Mouse (Mus musculus) kidney, postnatal 14 days (tissue): ENCODE data around the gene Gm45234.

Source experiments
- DNase-seq: peaks from one replicate; pipeline ENCODE4 v3.0.0; 2022; ENCODE audit warnings: mixed read lengths

Gm45234 gene

DNA sequence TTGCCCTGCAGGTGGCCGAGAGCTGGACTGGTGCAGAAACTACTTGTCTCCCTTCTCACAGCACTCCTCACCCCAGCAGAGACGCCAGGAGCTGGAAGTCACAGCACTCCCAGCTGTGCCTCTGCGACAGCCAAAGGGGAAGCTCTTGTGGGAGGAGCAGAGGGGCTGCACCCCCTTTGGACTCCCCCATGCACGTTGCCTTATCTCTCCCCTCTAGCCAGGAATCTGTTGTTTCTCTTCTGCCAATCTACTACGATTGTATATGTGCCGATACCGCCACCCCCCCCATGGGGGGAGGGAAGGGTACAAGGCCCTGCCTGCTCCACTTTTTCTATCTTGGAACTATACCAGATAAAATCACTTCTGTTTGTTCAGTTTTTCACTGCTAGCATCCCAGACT, 52.0 kb downstream of the Gm45234 start:
- DNase-seq: no peak

GRCm38 (mm10) chr6:124702784-124703103, 53.1 kb downstream of the Gm45234 start:
- DNase-seq: peak; percentile 81

DNA sequence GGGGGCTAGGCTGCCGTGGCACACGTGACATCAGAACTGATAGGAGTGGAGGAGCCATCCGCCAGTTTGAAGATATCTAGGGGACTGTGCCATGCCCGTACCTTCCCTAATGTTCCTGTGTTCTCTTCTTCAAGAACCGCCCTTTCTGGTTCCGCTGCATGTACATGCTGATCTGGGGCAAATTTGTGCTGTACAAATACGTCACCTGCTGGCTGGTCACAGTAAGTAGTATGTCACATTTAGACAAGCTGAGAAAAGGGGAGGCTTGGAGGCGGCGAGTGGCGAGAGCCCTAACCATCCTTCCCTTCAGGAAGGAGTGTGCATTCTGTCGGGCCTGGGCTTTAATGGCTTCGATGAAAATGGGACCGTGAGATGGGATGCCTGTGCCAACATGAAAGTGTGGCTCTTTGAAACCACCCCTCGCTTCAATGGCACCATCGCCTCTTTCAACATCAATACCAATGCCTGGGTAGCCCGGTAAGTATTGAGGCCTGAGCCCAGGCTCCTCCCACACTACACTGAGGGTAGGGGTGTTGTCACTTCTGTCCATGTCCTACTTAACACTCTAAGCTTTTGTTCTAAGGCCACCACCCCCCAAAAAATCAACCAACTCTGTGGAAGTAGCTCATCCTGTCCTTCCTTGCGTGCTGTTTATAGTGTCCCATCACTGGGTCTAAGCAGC, 53.6 kb downstream of the Gm45234 start:
- DNase-seq: no peak

GRCm38 (mm10) chr6:124701338-124701737, 54.5 kb downstream of the Gm45234 start:
- DNase-seq: no peak

- peak; percentile 59 for DNase-seq
These were observed 55.7 kb downstream of the Gm45234 start for GRCm38 (mm10) chr6:124699962-124700610.

DNA sequence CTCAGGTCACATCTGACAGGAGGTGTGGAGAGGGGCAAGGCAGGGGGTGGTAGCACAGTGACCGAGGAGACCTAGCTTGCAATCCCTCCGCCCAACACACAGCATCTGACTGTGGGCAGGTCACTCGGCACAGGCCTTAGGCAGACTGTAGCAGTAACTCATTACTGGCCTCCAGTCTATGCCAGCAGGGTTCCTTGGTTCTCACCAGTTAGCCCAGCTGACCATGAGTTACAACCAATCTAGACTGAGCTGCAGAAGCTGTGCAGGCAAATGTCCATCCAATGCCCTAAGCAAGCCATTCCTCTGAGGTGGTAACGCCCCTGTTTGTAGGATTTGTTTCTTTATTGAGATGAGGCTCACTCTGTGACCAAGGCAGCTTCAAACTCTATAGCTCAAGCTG, 56.5 kb downstream of the Gm45234 start:
- DNase-seq: no peak

DNA sequence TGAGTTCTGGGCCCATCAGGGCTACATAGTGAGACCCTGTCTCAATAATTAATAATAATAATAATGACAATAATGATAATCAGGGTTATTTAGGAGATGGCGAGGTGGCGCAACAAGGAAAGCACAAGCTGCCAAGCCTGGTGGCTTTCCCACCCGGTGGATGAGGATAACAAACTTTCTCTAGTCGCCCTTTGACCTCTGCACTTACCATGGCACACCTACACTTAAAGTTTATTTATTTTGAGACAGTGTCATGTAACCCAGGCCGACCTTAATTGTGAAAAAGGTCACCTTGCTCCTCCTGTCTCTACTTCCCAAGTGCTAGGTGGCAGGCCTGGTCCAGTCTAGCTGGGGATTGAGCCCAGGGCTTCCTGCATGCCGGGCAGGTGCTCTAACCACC, 57.1 kb downstream of the Gm45234 start:
- DNase-seq: no peak

- no peak for DNase-seq
These were observed 59.2 kb downstream of the Gm45234 start for GRCm38 (mm10) chr6:124696441-124697150.

GRCm38 (mm10) chr6:124694166-124694955, 61.5 kb downstream of the Gm45234 start:
- peak; percentile 94 for DNase-seq

GRCm38 (mm10) chr6:124693243-124693981, 62.4 kb downstream of the Gm45234 start:
- DNase-seq: peak; percentile 62

- DNase-seq: no peak
These were observed 65.3 kb downstream of the Gm45234 start for GRCm38 (mm10) chr6:124690517-124690916.
